Comparison of ENCODE assay signal across 18 mouse cellular contexts in genomic region chr4:65350521-65350920, GRCm38 (mm10).
A peak's percentile ranks its signal among the peaks of the same experiment; 100 is the strongest.
DNase-seq lines count a peak whose midpoint lies in the region; ATAC-seq and TF ChIP-seq lines count a peak whose summit lies in the region.
"Had no signal": no experiment of that assay in that cellular context is flagged by ENCODE, and none has a peak within 500 bp of the region (broad histone marks: within the 10 kb centered on the region; RNA-seq: fewer than 3 reads in every experiment).

No protein-coding gene starts in this region.

- no peak for TF ChIP-seq CTCF in hindbrain, postnatal 0 days (IDR thresholded peaks at IDR 0.05; ENCODE audit: low read depth)
- no peak for TF ChIP-seq CTCF in midbrain, postnatal 0 days (IDR thresholded peaks at IDR 0.05)

- H3K9ac ChIP-seq in hindbrain, embryonic 11.5 days (ENCODE audit: low read depth, low read length), result no peak overlapping the region
- no peak overlapping the region for H3K9ac ChIP-seq in hindbrain, postnatal 0 days (replicated peaks; ENCODE audit: low read length)
- no peak overlapping the region for H3K9ac ChIP-seq in midbrain, postnatal 0 days (replicated peaks; ENCODE audit: low read length, poor library complexity, severe bottlenecking)
- no peak overlapping the region for H3K9ac ChIP-seq in midbrain, embryonic 11.5 days (ENCODE audit: low read length)
- H3K9ac ChIP-seq: embryonic facial prominence, embryonic 15.5 days; liver, embryonic 15.5 days; midbrain, embryonic 15.5 days; neural tube, embryonic 12.5 days had no signal

- no peak overlapping the region for H3K27ac ChIP-seq in hindbrain, embryonic 11.5 days (ENCODE audit: low read depth, low read length)
- no peak overlapping the region for H3K27ac ChIP-seq in hindbrain, postnatal 0 days
- no peak overlapping the region for H3K27ac ChIP-seq in midbrain, postnatal 0 days (ENCODE audit: low read depth, low read length)
- H3K27ac ChIP-seq in midbrain, embryonic 11.5 days (ENCODE audit: low read depth, low read length), result no peak overlapping the region
- H3K27ac ChIP-seq: embryonic facial prominence, embryonic 15.5 days; heart, embryonic 10.5 days; liver, embryonic 15.5 days; midbrain, embryonic 15.5 days; neural tube, embryonic 12.5 days had no signal

- no peak overlapping the region for H3K4me3 ChIP-seq in hindbrain, embryonic 11.5 days (ENCODE audit: low read depth, low read length)
- no peak overlapping the region for H3K4me3 ChIP-seq in hindbrain, postnatal 0 days (ENCODE audit: low read length)
- no peak overlapping the region for H3K4me3 ChIP-seq in midbrain, postnatal 0 days (ENCODE audit: low read depth, low read length)
- no peak overlapping the region for H3K4me3 ChIP-seq in midbrain, embryonic 11.5 days (ENCODE audit: low read depth, low read length)
- H3K4me3 ChIP-seq: embryonic facial prominence, embryonic 15.5 days; heart, embryonic 10.5 days; liver, embryonic 15.5 days; midbrain, embryonic 15.5 days; neural tube, embryonic 12.5 days had no signal

- no peak overlapping the region for H3K4me2 ChIP-seq in hindbrain, embryonic 11.5 days (replicated peaks; ENCODE audit: low read depth, low read length)
- no peak overlapping the region for H3K4me2 ChIP-seq in hindbrain, postnatal 0 days (ENCODE audit: low read depth, low read length)
- H3K4me2 ChIP-seq in midbrain, postnatal 0 days (ENCODE audit: low read depth, low read length, poor library complexity, severe bottlenecking), result no peak overlapping the region
- H3K4me2 ChIP-seq in midbrain, embryonic 11.5 days, result no peak overlapping the region
- H3K4me2 ChIP-seq: embryonic facial prominence, embryonic 15.5 days; liver, embryonic 15.5 days; midbrain, embryonic 15.5 days; neural tube, embryonic 12.5 days had no signal

- DNase-seq in hindbrain, embryonic 11.5 days (ENCODE audit: low spot score), result no peak
- DNase-seq in hindbrain, postnatal 0 days (ENCODE audit: low spot score), result no peak
- DNase-seq in midbrain, postnatal 0 days (ENCODE audit: low spot score), result peak; percentile 9
- no peak for DNase-seq in midbrain, embryonic 11.5 days (ENCODE audit: low spot score, missing footprints)
- DNase-seq in lung, postnatal 10 days, result peak; percentile 14
- no peak for DNase-seq in layer of hippocampus, adult 11-12 months (ENCODE audit: low spot score)
- no peak for DNase-seq in right cerebral cortex, postnatal 10 days (ENCODE audit: low spot score in 2 of 2)
- DNase-seq: adrenal gland, adult 2 months; cerebellum, adult 2 months; cerebellum, postnatal 36 days; kidney, adult 2 months; kidney, postnatal 10 days had no signal

- no peaks in the 10 kb centered on the region for H3K9me3 ChIP-seq in hindbrain, embryonic 11.5 days (ENCODE audit: control insufficient read depth, low read length)
- no peaks in the 10 kb centered on the region for H3K9me3 ChIP-seq in hindbrain, postnatal 0 days (ENCODE audit: low read length)
- no peaks in the 10 kb centered on the region for H3K9me3 ChIP-seq in midbrain, postnatal 0 days (ENCODE audit: low read length)
- H3K9me3 ChIP-seq in midbrain, embryonic 11.5 days (ENCODE audit: control insufficient read depth, low read length), result no peaks in the 10 kb centered on the region
- H3K9me3 ChIP-seq: embryonic facial prominence, embryonic 15.5 days; heart, embryonic 10.5 days; liver, embryonic 15.5 days; midbrain, embryonic 15.5 days; neural tube, embryonic 12.5 days had no signal

- ATAC-seq in hindbrain, embryonic 11.5 days (ENCODE audit: low FRiP score), result 0 out of 2 replicates have a peak, but pooled peaks have one; percentile 17
- ATAC-seq in hindbrain, postnatal 0 days, result no peak
- ATAC-seq in midbrain, postnatal 0 days (ENCODE audit: low FRiP score), result no peak
- no peak for ATAC-seq in midbrain, embryonic 11.5 days (ENCODE audit: low FRiP score)
- ATAC-seq: forebrain, embryonic 16.5 days; midbrain, embryonic 15.5 days had no signal

- no peaks in the 10 kb centered on the region for H3K27me3 ChIP-seq in hindbrain, embryonic 11.5 days (ENCODE audit: control insufficient read depth, insufficient read depth, low read length)
- H3K27me3 ChIP-seq in hindbrain, postnatal 0 days (ENCODE audit: insufficient read depth, low read length), result no peaks in the 10 kb centered on the region
- H3K27me3 ChIP-seq in midbrain, postnatal 0 days (ENCODE audit: insufficient read depth, low read length), result no peaks in the 10 kb centered on the region
- H3K27me3 ChIP-seq in midbrain, embryonic 11.5 days (ENCODE audit: control insufficient read depth, insufficient read depth, low read length), result no peaks in the 10 kb centered on the region
- H3K27me3 ChIP-seq: embryonic facial prominence, embryonic 15.5 days; liver, embryonic 15.5 days; midbrain, embryonic 15.5 days; neural tube, embryonic 12.5 days had no signal

- WGBS in hindbrain, embryonic 11.5 days, result 78% methylated on average over 7 of the region's 7 CpGs
- WGBS in hindbrain, postnatal 0 days, result 65% methylated on average over 7 of the region's 7 CpGs
- 87% methylated on average over 7 of the region's 7 CpGs for WGBS in midbrain, postnatal 0 days
- 85% methylated on average over 7 of the region's 7 CpGs for WGBS in midbrain, embryonic 11.5 days

- no peaks in the 10 kb centered on the region for H3K36me3 ChIP-seq in hindbrain, embryonic 11.5 days (ENCODE audit: control insufficient read depth, insufficient read depth, low read length)
- no peaks in the 10 kb centered on the region for H3K36me3 ChIP-seq in hindbrain, postnatal 0 days (ENCODE audit: insufficient read depth, low read length)
- H3K36me3 ChIP-seq in midbrain, postnatal 0 days (ENCODE audit: insufficient read depth, low read length), result no peaks in the 10 kb centered on the region
- no peaks in the 10 kb centered on the region; the same call in 1 of the 2 replicates for H3K36me3 ChIP-seq in midbrain, embryonic 11.5 days (ENCODE audit: control insufficient read depth, insufficient read depth, low read length)
- H3K36me3 ChIP-seq: heart, embryonic 10.5 days; liver, embryonic 15.5 days; midbrain, embryonic 15.5 days; neural tube, embryonic 12.5 days had no signal

- H3K4me1 ChIP-seq in hindbrain, embryonic 11.5 days (replicated peaks; ENCODE audit: control insufficient read depth, insufficient read depth, low read length), result no peaks in the 10 kb centered on the region
- no peaks in the 10 kb centered on the region for H3K4me1 ChIP-seq in hindbrain, postnatal 0 days (ENCODE audit: insufficient read depth, low read length)
- no peaks in the 10 kb centered on the region for H3K4me1 ChIP-seq in midbrain, postnatal 0 days (ENCODE audit: insufficient read depth, low read length)
- peaks cover 7% of the 10 kb centered on the region; the same call in 1 of the 2 replicates for H3K4me1 ChIP-seq in midbrain, embryonic 11.5 days (ENCODE audit: control insufficient read depth, insufficient read depth, low read length)
- H3K4me1 ChIP-seq: embryonic facial prominence, embryonic 15.5 days; heart, embryonic 10.5 days; liver, embryonic 15.5 days; midbrain, embryonic 15.5 days; neural tube, embryonic 12.5 days had no signal

Comparison
In these comparisons a context has a peak if more than half of its experiments do, and no peak if none do; other contexts are left out.
1. DNase-seq: peak in midbrain, postnatal 0 days (single experiment) and lung, postnatal 10 days (single experiment); none in hindbrain, embryonic 11.5 days (single experiment), hindbrain, postnatal 0 days (single experiment), midbrain, embryonic 11.5 days (single experiment), layer of hippocampus, adult 11-12 months (single experiment) and right cerebral cortex, postnatal 10 days (0 of 2).